Mouse (Mus musculus) cerebellum, postnatal 25 days (tissue): Measurements from ENCODE around the gene Grid2.
A peak's percentile ranks its signal among the peaks of the same experiment; 100 is the strongest.
"Not testable (repeated sequence)": the region's sequence is repeated elsewhere in the genome, so short reads cannot be mapped to it uniquely, and the experiment has no call there.

Source experiments
- DNase-seq, 2 experiments: peaks; one replicate each; pipeline ENCODE4 v3.0.0; 2021; ENCODE audit warnings: mixed read lengths in 2 of 2

Grid2 gene

DNA sequence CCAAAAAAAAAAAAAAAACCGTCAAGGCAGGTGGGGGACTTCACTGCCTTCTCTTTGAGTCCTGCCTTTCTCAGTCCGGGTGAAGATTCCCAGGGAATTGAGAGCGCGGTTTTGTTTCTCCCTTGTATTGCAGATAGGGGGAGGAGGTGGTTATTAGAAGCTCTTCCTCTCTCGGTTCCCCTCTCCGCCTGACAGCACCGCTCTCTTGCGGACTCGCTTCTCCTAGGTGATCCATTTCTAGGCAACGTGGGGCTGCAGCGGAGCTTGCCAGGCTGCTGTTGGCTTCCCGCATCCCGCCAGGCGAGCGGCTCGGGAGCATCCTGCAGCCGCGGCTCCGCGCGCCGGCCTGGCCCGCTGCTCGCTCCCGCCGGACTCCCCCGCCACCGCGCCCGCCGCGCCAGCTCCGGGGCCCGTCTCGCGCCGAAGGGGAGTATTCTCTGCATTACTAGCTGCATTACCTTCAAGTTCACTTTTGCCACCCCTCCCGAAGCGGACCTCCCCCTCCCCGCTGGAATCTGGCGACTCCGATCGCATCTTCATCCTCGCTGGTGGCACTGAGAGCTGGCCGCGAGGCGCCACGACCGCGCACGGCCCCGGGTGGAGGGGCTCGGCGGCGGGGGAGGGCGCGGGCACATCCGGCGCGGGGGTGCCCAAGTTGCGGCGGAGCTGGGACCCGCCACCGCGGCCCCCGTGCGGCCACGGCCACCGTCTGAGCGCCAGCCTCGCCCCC lies at the start of gene Grid2:
Grid2 (plus strand) TSS at position 51 of the 730 bp plus-strand sequence.
- DNase-seq, result peak; percentile 81 to 90

GRCm38 (mm10) chr6:63250738-63251137 lies 4.9 kb upstream of the Grid2 start:
- DNase-seq, result no peak

DNA sequence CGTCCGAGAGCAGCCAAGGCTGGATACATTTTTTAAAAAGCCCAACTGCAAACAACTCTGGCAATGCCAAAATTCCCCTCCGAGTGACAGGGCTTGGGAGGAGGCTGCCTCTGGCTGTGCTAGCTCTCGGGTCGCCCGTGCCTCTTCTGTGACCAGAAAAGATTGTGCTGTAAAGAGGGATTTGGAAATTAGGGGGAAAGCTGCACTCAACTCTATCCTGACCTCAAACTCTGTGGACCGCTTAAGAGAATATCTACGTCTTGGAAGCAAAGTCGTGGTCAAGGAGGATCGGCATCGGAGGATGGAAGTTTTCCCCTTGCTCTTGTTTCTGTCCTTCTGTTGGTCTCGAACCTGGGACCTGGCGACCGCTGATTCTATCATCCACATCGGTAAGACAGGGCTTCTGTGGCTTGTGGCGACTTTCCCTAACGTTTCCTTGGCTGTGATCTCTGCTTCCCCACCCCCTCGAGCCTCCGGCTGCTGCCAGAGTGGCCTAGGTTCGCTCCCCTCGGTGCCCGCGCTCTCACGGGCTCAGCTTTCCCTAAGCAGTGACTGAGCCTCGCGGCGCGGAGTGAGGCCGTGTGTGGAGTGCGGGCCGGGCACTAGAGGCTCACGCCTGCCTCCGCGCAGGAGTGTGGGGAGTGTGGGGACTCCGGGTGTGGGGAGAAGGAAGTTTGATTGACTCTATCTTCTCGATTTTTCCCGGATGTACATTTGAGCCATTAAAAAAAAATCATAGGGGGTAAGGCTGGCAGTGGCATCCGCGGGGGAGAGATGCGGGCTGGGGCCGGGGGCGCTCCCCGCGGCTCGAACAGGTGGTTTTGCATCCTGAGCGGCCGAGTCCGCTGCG lies 1.1 kb downstream of the Grid2 start:
- peak; percentile 79 to 81 for DNase-seq

GRCm38 (mm10) chr6:63257406-63257845 lies 1.8 kb downstream of the Grid2 start:
- peak; percentile 84 to 89 for DNase-seq

GRCm38 (mm10) chr6:63257876-63258275 lies 2.2 kb downstream of the Grid2 start:
- peak; percentile 72 to 83 for DNase-seq

DNA sequence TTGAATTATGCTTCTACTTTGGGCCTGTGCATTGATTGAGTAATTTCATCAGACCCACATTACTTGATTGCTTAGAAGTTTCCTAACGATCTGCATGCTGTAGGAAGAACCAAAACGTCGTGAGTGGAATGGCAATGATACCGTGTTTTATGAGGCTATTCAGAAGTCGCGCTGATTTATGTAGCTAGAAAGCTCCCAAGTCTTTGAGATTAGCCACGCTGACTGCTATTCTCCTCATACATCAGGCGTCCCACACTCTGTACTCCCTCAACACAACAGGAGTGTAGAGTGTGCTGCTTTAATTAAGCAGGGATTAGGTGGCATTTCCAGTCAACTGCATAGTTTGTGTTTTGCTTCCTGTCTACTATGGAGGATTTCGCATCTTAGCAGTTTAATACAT lies 4.1 kb downstream of the Grid2 start:
- DNase-seq, result peak; percentile 10 to 32

DNA sequence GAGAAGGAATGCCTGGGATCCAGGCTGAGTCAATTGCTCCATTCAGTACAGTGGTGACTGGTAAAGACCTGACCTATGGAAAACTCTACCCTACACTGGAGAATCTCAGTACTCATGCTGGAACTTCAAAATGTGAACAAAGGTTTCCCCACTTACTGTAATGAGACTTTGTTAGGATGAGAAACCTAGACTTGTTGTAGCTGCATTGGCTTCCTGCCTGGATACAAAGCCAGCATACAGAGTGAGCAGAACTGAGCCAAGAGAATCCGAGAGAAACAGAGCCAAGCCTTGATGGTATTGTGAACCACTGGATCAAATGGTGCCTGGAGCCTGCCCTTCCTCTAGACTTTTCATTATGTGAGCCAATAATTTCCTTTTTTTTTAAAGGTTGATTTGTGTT lies 28.7 kb downstream of the Grid2 start:
- DNase-seq, result peak in 1 of 2 experiments; percentile 34

DNA sequence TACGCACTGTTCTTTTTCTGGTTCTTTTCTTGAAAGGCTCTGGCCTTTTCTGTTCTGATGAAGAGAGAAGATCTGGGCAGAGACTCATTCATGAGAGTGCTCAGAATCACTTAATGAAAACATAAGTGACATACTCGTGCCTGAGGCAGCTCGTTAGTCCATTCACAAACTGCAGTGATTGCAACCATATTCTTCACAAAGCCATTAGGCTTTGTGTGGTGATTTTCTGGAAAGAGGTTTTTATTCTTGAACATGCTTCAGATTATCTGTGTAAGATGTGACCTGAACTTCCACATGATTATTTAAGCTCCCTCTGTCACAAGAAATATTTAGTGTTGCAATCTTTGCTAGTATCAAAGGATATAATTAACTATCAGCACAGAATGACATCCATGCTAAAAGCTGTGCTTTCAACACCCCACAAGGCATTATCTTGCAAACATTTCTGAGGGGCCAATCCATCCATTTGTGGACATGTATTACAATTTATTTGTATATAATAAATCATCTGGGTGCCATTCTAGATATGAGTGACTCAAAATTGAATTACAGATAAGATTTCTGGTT lies 86.8 kb downstream of the Grid2 start:
- no peak for DNase-seq

DNA sequence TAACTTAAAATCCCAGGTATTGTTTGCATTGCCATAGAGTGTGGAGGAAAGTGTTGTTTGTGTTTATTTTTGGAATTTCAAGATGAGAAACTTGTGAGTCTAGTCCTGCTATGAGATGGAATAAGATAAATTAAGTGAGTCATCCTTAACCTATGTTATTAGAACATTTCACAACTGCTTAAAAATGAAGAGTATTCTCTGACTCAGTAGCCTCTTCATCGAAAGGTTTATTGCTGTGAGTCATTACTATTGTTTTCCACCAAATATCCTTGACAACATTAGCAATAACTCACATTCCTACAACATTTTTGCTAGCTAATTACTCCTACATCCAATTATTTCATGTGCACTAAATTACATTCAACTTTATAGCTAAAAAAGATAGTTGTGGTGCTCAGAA lies 91.3 kb downstream of the Grid2 start:
- DNase-seq, result no peak

DNA sequence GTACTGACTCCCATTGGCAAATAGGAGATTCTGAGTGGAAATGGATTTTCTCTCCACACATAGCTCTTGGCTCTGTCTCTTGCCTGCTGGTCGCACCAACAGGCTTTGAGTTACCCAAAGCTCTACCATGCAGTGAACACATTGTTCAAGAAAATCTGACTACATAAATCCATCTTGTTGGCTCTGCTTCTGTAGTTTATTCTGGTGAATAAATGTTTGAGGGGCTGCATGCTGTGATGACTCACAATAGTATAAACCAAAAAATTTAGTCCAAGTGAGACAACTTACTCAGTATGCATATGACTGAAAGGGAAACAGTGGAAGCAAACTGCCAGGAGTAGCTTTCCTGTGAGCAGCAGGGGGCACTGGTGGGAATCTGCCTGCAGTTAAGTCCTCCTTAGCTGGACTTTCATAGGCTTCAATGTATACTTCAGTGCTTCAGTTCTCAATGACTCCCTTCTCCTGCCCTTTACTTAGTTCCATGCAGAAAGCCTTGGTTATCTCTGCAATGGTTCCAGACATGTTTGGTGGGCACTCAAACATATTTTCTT lies 125.5 kb downstream of the Grid2 start:
- DNase-seq, result peak; percentile 47 to 78

DNA sequence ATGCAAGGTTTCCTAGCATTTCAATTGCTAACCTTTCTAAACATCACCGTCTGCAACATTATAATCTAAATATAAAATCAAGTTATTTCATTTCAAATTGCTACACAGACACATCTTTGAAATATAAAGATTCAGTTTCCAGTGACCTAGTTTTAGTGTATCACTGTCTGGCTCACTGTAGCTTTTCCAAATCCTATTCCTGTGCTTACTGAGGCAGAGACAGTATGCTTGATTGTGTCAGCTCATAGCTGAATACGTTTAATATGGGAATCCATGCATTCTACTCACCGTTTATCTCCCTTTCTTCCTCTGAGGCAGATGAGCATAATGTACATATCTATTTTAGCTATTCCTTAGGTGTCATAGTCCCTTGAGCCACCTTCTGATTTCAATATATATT lies 146.0 kb downstream of the Grid2 start:
- no peak for DNase-seq

- DNase-seq, result no peak
Observed at GRCm38 (mm10) chr6:63417534-63417933, 161.9 kb downstream of the Grid2 start.

DNA sequence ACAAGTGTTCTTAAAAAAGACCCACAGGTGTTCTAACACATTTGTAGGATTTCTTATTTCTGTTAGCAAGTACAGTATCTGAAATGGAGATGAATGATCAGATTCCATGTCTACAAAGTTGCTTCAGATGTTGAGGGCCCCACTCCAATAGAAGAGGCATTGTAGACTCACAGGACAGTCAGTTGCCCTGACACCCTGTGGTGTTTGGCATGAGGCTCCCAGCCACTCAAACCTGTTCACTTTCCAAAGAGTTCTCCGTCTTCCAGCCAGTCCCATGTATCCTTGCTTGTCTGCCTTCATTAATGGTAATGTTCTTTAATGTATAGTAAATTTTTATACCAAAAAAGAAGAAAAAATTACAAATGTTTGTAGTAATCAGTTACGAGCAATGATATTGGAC lies 177.1 kb downstream of the Grid2 start:
- peak; percentile 31 to 59 for DNase-seq

GRCm38 (mm10) chr6:63448175-63448574 lies 192.5 kb downstream of the Grid2 start:
- DNase-seq, result no peak

GRCm38 (mm10) chr6:63482141-63482540 lies 226.5 kb downstream of the Grid2 start:
- DNase-seq, result no peak

GRCm38 (mm10) chr6:63515016-63515415 lies 259.3 kb downstream of the Grid2 start:
- no peak for DNase-seq

DNA sequence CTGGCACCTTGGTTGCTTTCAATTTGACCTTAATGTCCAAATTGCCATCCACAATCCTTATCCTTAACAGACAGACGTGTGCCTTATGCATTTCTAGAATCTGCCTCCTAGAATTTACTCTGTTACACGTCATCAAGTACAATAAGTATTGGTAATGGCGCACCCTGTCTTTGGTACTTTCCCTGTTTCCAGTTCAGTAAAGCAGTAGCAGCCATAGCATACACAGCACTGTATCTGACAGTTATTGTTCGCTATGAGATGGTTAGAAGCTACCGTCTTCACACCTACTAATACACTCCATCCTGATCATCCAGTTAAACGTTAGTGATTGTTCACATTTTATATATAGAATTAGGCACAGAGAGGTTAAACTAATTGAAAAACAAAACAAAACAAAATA lies 260.3 kb downstream of the Grid2 start:
- DNase-seq, result no peak

GRCm38 (mm10) chr6:63531751-63532150 lies 276.1 kb downstream of the Grid2 start:
- peak; percentile 69 to 80 for DNase-seq

DNA sequence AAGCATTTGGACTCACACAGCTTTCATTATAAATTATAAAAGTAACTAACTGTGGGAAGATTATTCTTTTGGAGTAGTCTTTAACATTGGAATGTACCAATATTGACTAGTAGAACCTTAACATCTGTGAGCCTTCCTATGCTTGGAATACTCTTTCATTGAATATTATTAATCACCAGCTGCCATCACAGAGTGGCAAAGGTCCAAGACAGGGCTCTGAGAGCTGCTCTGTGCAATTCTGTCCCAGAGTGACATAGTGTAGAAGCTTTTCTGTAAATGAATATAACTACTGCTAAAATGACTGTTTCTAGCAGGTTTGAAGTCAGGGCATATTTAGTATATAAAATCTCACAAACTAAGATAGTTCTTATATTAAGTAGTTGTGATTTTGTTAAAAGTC lies 277.2 kb downstream of the Grid2 start:
- peak; percentile 10 to 26 for DNase-seq

- peak in 1 of 2 experiments; percentile 12 for DNase-seq
Observed at GRCm38 (mm10) chr6:63547741-63548140, 292.1 kb downstream of the Grid2 start.

GRCm38 (mm10) chr6:63568741-63569140 lies 313.1 kb downstream of the Grid2 start:
- not testable (repeated sequence) for DNase-seq

DNA sequence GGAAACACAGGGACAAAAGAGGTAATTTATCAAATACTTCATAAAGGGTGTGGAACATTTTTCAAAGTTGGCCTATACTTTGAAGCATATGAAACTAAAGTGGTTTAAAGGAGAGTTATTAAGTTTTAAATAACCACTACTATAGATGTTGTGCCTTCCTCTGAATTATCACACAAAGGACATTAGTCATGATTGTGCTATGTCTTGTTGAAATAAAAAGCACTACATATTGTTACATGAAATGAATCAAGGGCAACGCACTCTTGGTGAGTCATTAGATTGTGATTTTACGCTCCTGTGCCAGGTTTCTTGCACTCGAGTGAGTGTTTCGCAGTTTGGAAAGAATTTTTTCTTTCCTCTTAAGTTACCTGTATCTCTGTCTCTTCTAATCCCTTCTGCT lies 335.0 kb downstream of the Grid2 start:
- no peak for DNase-seq

DNA sequence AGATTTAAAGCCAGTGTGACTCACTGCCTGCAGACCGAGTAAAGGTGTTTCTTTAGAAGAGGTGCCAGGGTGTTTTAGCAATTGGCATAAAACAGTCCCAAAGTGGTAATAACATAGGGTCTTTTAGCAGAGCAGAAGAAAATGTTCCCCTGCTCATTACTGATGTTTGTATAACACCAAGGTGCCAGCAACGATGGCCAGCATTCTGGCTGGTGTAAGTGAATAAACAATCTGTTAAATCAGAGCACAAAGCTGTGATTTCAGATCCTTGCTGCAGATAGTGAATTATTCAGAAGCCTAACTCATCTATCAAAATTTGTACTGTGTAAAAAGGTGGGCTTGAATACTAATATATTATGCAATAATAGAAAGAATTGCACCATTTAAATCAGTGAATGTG lies 353.9 kb downstream of the Grid2 start:
- no peak for DNase-seq
